Mouse (Mus musculus): ENCODE results near the gene Calhm1. TPM values are rescaled to one million over a fixed set of nuclear protein-coding genes. Genes with fewer than 3 reads are reported as not detected.

The Calhm1 gene
- polyA plus RNA-seq, 1 experiment from 2014 or later, result not detected

DNA sequence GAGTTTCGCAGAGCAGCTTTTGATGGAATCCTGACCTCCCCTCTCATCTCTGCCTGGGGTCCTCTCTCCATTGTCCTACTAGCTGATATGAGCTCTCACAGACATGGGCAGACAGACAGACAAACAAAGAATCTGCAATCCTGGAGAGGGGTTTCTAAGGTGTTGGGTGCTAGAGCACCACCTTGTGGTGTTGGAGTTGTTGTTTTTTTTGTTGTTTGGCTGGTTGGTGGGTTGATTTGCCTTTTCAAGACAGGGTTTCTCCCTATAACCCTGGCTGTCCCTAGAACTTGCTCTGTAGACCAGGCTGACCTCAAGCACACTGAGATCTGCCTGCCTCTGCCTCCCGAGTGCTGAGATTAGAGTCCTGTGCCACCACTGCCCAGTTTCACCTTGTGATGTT is 31.4 kb upstream of the Calhm1 start:
- no peak for ATAC-seq
- no peak overlapping the region for H3K27ac ChIP-seq
- H3K4me2 ChIP-seq (replicated peaks), result no peak overlapping the region
- H3K9me3 ChIP-seq, result no peaks in the 10 kb centered on the region
- 62% methylated on average over 2 of the region's 2 CpGs for WGBS
- peaks cover 13% of the 10 kb centered on the region for H3K27me3 ChIP-seq (replicated peaks)
- peaks cover 9% of the 10 kb centered on the region for H3K4me1 ChIP-seq (replicated peaks)
- no peak overlapping the region for H3K4me3 ChIP-seq (replicated peaks)
- H3K9ac ChIP-seq, result no peak overlapping the region
- no peaks in the 10 kb centered on the region for H3K36me3 ChIP-seq

DNA sequence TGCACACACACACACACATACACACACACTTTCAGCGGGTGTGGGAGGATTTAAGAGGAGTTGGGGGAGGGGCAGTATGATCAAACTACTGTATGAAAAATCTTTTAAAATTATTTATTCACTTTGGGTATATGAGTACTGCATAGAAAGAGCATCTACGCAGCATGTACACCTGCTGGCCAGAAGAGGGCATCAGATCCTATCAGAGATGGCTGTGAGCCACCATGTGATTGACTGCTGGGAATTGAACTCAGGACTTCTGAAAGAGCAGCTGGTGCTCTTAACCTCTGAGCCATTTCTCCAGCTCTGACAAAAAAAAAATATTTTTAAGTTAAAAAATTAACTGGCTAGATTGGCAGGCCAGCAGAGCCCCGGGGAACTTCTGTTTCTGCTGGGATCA is 30.5 kb upstream of the Calhm1 start:
- Histone ChIP-seq H3K9ac (no peak overlapping the region), H3K27me3 (replicated peaks) (peaks cover 6% of the 10 kb centered on the region), H3K9me3 (no peaks in the 10 kb centered on the region), H3K4me1 (replicated peaks) (peaks cover 8% of the 10 kb centered on the region), H3K4me3 (replicated peaks) (no peak overlapping the region), H3K36me3 (no peaks in the 10 kb centered on the region), H3K4me2 (replicated peaks) (no peak overlapping the region), H3K27ac (no peak overlapping the region)
- no peak for ATAC-seq
- WGBS, result 54% methylated on average over 3 of the region's 3 CpGs

DNA sequence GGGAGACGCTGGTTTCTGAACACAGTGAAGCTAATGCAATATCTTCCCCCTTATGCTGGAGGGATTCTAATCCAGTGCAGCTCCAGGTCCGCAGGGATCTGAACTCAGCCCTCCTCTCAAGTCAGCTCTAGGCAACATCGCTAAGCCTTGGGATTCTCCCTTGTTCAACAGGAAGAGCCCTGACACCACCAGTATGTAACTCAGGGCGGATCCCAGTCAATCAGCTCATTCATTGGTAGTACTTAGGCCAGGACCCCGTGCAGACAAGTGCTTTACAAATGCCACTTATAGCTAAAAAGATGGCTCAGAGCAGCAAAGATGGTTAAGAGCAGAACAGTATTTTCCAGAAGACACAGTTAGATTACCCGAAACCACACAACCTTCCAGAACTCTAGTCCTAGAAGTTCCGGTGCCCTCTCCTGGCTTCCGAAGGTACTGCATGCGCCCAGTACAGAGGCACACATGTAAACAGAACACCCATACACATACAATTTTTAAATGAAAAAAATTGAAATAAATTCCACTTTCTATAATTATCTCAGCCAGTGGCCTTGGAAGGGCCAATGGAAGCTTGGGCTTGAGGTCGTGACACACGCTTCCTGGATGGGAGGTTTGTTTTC is 24.8 kb upstream of the Calhm1 start:
- Histone ChIP-seq H3K27me3 (replicated peaks) (no peaks in the 10 kb centered on the region), H3K4me3 (replicated peaks) (no peak overlapping the region), H3K9ac (no peak overlapping the region), H3K4me2 (replicated peaks) (peak overlapping the region; percentile 54), H3K36me3 (no peaks in the 10 kb centered on the region), H3K27ac (no peak overlapping the region), H3K4me1 (replicated peaks) (peaks cover 10% of the 10 kb centered on the region), H3K9me3 (no peaks in the 10 kb centered on the region)
- ATAC-seq, result peak; percentile 63
- WGBS, result 22% methylated on average over 11 of the region's 11 CpGs

DNA sequence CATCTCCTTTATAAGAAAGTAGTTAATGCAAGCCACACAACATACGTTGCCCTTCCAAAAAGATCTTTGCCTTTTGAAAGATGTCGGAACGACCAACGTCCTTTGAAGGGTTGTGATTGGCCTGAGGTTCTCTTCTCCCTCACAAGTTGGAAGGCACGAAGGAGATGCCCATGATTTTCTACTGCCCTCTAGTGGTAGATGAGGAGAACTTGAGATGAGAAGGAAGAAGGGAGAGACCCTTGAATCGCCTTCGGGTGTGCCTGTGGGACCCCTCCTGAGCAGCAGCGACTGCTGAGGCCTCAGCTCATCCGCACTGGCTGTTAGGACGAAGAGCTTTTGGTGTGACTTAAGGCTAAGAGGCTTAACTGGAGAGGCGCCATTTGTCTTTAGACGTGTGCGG is 24.2 kb upstream of the Calhm1 start:
- WGBS, result 11% methylated on average over 13 of the region's 13 CpGs
- no peak overlapping the region for H3K9ac ChIP-seq
- peaks cover 10% of the 10 kb centered on the region for H3K4me1 ChIP-seq (replicated peaks)
- ATAC-seq, result peak; percentile 53; the same call in 1 of the 2 replicates
- peak overlapping the region; percentile 54 for H3K4me2 ChIP-seq (replicated peaks)
- no peak overlapping the region for H3K27ac ChIP-seq
- no peaks in the 10 kb centered on the region for H3K36me3 ChIP-seq
- peak overlapping the region; percentile 19 for H3K4me3 ChIP-seq (replicated peaks)
- no peaks in the 10 kb centered on the region for H3K9me3 ChIP-seq
- no peaks in the 10 kb centered on the region for H3K27me3 ChIP-seq (replicated peaks)

DNA sequence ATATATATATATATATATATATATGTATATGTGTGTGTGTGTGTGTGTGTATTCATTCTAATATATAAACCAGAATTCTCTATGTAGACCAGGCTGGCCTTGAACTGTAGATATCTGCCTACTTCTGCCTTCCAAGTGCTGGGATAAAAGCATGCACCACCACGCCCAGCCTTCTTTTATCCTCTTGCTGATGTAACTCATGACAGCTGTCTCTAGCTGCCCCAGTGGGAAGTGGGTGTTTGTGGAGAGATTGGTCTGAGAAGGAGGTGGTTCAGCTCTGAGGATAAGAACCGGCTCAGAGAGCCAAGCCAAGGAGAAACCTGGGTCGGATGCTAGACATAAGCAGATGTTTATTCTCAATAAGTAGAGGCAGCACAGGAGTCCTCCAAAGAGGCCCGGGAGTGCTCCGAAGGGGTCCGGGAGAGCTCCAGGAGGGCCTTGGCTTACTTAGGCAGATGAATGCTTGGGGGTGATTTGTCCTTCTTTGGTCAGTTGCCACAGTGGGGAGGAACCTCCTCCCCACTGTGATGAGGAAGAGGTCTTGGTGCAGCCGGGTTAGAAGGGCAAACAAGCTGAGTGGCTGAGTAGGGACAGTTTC is 23.7 kb upstream of the Calhm1 start:
- WGBS, result 55% methylated on average over 7 of the region's 7 CpGs
- H3K36me3 ChIP-seq, result no peaks in the 10 kb centered on the region
- H3K27ac ChIP-seq, result no peak overlapping the region
- H3K9me3 ChIP-seq, result no peaks in the 10 kb centered on the region
- no peak overlapping the region for H3K4me3 ChIP-seq (replicated peaks)
- ATAC-seq, result no peak
- peak overlapping the region; percentile 54; the same call in 1 of the 2 replicates for H3K4me2 ChIP-seq (replicated peaks)
- no peak overlapping the region for H3K9ac ChIP-seq
- H3K4me1 ChIP-seq (replicated peaks), result peaks cover 10% of the 10 kb centered on the region
- H3K27me3 ChIP-seq (replicated peaks), result no peaks in the 10 kb centered on the region

DNA sequence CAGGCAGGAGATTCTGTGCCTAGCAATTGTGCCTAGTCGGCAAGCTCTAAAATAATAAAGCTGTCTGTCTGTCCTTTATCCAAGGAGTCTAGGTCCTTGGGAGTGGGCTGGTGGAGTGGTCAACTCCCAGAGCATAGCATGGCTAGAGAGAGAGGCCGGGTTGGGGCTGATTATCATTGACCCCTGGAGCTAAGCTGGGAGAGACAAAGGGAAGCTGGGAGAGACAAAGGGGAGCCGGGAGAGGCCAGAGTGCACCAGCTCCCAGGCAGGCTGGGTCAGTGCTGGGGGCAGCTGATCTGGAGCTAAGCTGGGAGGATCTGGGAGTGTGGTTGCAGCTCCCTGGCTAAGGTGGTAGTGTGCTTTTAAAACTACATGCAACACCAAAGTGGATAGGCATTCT is 22.7 kb upstream of the Calhm1 start:
- Histone ChIP-seq H3K4me1 (replicated peaks) (peaks cover 10% of the 10 kb centered on the region), H3K27me3 (replicated peaks) (no peaks in the 10 kb centered on the region), H3K9ac (no peak overlapping the region), H3K36me3 (no peaks in the 10 kb centered on the region), H3K9me3 (no peaks in the 10 kb centered on the region), H3K4me3 (replicated peaks) (no peak overlapping the region), H3K27ac (no peak overlapping the region), H3K4me2 (replicated peaks) (no peak overlapping the region)
- WGBS, result 44% methylated on average over 3 of the region's 3 CpGs
- no peak for ATAC-seq

DNA sequence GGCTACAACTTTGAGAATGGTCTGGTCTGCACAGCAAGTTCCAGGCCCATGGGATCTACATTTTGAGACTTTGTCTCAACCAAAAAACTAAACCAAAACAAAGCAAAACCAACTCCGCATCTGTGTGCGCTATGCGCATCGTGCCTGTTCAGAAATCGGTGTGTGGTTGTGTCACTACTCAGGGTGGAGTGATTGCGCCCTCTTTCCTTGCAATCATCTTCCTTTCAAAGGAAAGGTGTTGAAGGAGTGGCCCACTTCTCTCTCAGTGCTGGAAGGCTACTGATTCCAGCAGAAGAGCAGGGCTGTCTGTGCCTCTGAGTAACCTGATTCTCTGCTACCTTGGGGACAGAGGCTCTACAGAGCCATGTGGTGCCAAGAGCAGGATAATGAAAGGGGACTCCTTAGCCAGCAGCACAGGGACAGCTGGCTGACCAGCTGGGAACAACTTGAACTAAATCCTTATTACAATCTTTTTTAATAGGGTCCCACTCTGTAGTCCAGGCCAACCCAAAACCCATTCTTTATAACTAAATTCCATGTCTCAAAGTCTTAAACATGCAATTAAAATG is 19.2 kb upstream of the Calhm1 start:
- no peaks in the 10 kb centered on the region for H3K9me3 ChIP-seq
- no peak overlapping the region for H3K9ac ChIP-seq
- 88% methylated on average over 6 of the region's 6 CpGs for WGBS
- no peak overlapping the region for H3K4me3 ChIP-seq (replicated peaks)
- ATAC-seq, result no peak
- peaks cover 5% of the 10 kb centered on the region; the same call in 1 of the 2 replicates for H3K4me1 ChIP-seq (replicated peaks)
- no peak overlapping the region for H3K27ac ChIP-seq
- H3K27me3 ChIP-seq (replicated peaks), result no peaks in the 10 kb centered on the region
- no peak overlapping the region for H3K4me2 ChIP-seq (replicated peaks)
- no peaks in the 10 kb centered on the region for H3K36me3 ChIP-seq

DNA sequence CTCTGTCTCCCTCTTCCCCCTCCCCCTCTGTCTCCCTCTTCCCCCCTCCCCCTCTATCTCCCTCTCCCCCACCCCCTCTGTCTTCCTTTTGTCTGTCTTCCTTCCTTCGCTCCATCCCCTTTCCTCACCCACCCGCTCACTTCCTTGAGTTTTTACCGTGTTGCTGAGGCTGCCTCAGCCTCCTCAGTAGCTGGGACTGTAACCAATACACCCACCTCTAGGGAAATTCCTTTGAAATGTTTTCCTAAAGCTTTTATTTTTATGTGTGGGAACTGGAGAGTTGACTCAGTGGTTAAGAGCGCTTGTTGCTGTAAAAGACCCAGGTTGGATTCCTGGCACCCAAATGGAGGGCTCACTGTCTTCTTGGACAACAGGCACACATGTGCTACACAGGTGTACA is 17.6 kb upstream of the Calhm1 start:
- 67% methylated on average over 4 of the region's 4 CpGs for WGBS

DNA sequence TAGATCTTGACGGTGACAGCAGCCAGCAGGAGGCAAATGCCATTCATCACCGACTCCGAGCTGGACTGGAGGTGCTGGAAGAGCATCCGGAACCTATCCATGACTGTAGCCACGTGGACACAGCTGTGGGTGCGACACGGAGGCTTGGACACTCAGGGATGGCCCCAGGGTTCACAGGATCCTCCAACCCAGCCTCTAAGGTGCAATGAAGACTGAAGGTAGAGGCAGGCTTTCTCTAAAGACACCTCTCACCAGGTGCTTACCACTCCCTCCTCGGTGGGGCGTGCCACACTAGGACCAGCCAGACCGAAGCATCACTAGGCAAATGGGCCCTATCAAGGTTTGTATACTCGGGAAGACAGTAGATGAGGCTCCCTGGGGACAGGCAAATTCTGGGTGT is 13.6 kb upstream of the Calhm1 start, which contains the start of gene Calhm3:
TSS of gene Calhm3 (minus strand) at position 101 of the 400 bp plus-strand sequence.
- no peak within 1 kb of the TSS for H3K9ac ChIP-seq
- 79% methylated on average over 11 of the region's 11 CpGs for WGBS
- no peaks in the 10 kb centered on the region for H3K9me3 ChIP-seq
- no peak for ATAC-seq
- no peak within 1 kb of the TSS for H3K27ac ChIP-seq
- H3K36me3 ChIP-seq, result no peaks in the 10 kb centered on the region
- H3K27me3 ChIP-seq (replicated peaks), result no peaks in the 10 kb centered on the region
- H3K4me3 ChIP-seq (replicated peaks), result no peak within 1 kb of the TSS
- H3K4me1 ChIP-seq (replicated peaks), result no peaks in the 10 kb centered on the region
- no peak within 1 kb of the TSS for H3K4me2 ChIP-seq (replicated peaks)

More for the DNA sequence above, 17.6 kb upstream of the Calhm1 start:
- Histone ChIP-seq H3K4me2 (replicated peaks) (no peak overlapping the region), H3K4me3 (replicated peaks) (no peak overlapping the region), H3K27me3 (replicated peaks) (no peaks in the 10 kb centered on the region), H3K9me3 (no peaks in the 10 kb centered on the region), H3K36me3 (no peaks in the 10 kb centered on the region), H3K9ac (no peak overlapping the region), H3K27ac (no peak overlapping the region), H3K4me1 (replicated peaks) (no peaks in the 10 kb centered on the region)
- no peak for ATAC-seq

DNA sequence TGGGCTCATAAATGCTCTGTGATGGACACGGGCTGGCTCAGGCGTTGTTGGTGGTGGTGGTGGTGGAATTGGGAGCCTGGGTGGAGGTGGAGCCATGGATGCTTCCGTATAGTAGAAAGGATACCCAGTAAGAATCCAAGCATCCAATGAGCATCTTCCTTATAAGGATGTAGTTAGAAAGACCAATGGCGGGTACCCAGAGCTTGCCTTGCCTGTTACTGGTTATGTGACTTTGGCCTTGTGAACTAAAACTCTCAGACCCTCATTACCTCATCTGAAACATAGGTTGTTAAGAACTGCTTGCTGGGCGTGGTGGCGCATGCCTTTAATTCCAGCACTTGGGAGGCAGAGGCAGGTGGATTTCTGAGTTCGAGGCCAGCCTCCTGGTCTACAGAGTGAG is 9.7 kb upstream of the Calhm1 start:
- Histone ChIP-seq H3K27ac (no peak overlapping the region), H3K4me2 (replicated peaks) (no peak overlapping the region), H3K4me1 (replicated peaks) (no peaks in the 10 kb centered on the region), H3K4me3 (replicated peaks) (no peak overlapping the region), H3K9ac (no peak overlapping the region), H3K9me3 (no peaks in the 10 kb centered on the region), H3K36me3 (no peaks in the 10 kb centered on the region), H3K27me3 (replicated peaks) (peaks cover 9% of the 10 kb centered on the region; the same call in 1 of the 2 replicates)
- 85% methylated on average over 7 of the region's 7 CpGs for WGBS
- ATAC-seq, result no peak

DNA sequence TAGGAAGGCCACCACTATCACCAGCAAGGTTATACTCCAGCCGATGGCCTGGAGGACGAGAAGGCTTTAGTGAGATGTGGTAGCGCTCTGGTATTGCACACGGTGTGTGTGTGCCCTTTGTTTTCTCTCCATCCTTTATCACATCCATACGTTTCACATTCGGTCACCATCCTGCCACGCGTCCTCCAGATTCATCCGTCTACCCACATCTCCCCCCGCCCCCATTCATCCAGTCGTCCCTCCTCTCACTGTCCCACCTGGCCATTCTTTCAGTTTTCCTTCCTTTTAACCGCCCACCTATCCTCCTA is 8.0 kb upstream of the Calhm1 start:
- peak overlapping the region; percentile 65 for H3K4me2 ChIP-seq (replicated peaks)
- no peak for ATAC-seq
- WGBS, result 71% methylated on average over 12 of the region's 12 CpGs

DNA sequence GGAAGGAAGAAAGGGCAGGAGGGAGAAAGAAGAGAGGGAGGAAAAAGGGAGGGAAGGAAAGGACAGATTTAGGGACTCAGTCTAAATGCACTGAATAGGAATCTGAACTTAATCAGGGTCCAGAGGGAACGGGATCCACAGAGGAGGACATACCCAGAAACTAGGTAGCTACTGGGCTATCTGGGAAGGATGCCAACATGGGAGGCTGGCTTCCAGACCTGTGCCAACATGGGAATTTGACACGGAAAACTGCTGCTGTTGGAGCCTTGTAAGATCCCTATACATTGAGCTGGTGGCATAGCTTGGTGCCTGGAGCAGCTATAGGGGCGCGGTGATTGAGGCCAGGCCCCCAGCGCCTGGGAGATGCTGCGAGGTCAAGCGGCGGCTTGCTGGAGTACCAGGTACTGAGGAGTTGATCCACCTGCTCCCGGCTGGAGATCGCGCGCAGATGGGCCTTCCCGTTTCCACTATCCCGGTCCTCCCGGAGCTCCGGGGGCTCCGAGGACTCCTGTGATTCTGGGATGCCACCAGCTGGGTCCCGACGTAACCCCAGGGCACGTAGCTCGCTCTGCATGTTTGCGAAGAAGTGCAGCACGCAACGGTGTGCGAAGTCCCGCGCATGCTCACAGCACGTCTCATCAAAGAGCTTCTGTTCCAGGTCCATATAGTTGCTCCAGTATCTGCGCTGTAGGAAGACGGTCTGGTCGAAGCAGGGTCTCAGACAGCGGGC is 7.4 kb upstream of the Calhm1 start:
- no peak overlapping the region for H3K9ac ChIP-seq
- H3K36me3 ChIP-seq, result no peaks in the 10 kb centered on the region
- ATAC-seq, result no peak
- peaks cover 9% of the 10 kb centered on the region; the same call in 1 of the 2 replicates for H3K27me3 ChIP-seq (replicated peaks)
- H3K27ac ChIP-seq, result no peak overlapping the region
- H3K4me1 ChIP-seq (replicated peaks), result no peaks in the 10 kb centered on the region
- H3K4me2 ChIP-seq (replicated peaks), result peak overlapping the region; percentile 65
- peak overlapping the region; percentile 28 for H3K4me3 ChIP-seq (replicated peaks)
- H3K9me3 ChIP-seq, result no peaks in the 10 kb centered on the region
- WGBS, result 21% methylated on average over 32 of the region's 32 CpGs

More for the DNA sequence above, 8.0 kb upstream of the Calhm1 start:
- peak overlapping the region; percentile 28 for H3K4me3 ChIP-seq (replicated peaks)
- peaks cover 9% of the 10 kb centered on the region; the same call in 1 of the 2 replicates for H3K27me3 ChIP-seq (replicated peaks)
- no peaks in the 10 kb centered on the region for H3K4me1 ChIP-seq (replicated peaks)
- no peaks in the 10 kb centered on the region for H3K9me3 ChIP-seq
- no peak overlapping the region for H3K9ac ChIP-seq
- no peaks in the 10 kb centered on the region for H3K36me3 ChIP-seq
- H3K27ac ChIP-seq, result no peak overlapping the region

Data from intestine, embryonic 15.5 days (tissue).